Mouse (Mus musculus) neural tube, embryonic 14.5 days (tissue): Measurements from ENCODE around the gene Coch. TPM values are rescaled to one million over a fixed set of nuclear protein-coding genes. Genes with fewer than 3 reads are reported as not detected.
"Not testable (repeated sequence)": the region's sequence is repeated elsewhere in the genome, so short reads cannot be mapped to it uniquely, and the experiment has no call there.

Experiments
- ATAC-seq: fragments of 200-750 bp; cut with Nextera tagmentation; 2 replicates; pipeline ENCODE4 v1.8.0; 2017; ENCODE audit warnings: low read depth, mild to moderate bottlenecking, moderate TSS enrichment, moderate library complexity
- H3K27ac ChIP-seq: fragments of 300-500 bp; sonication (generic); 2 replicates; pipeline ENCODE4 v1.5.1; 2014; ENCODE audit warnings: low read depth, mild to moderate bottlenecking, control low read depth, low read length, moderate library complexity, mixed read lengths
- H3K27me3 ChIP-seq: fragments of 300-500 bp; sonication (generic); 2 replicates; pipeline ENCODE4 v1.6.1; 2014; ENCODE audit warnings: low read length; ENCODE audit not compliant: control insufficient read depth, insufficient read depth
- H3K36me3 ChIP-seq: fragments of 300-500 bp; sonication (generic); 2 replicates; pipeline ENCODE4 v1.6.1; 2014; ENCODE audit warnings: low read length, mixed read lengths; ENCODE audit not compliant: control insufficient read depth, insufficient read depth
- H3K4me1 ChIP-seq: fragments of 300-500 bp; sonication (generic); 2 replicates; pipeline ENCODE4 v1.6.1; 2014; ENCODE audit warnings: low read length; ENCODE audit not compliant: control insufficient read depth, insufficient read depth
- H3K4me2 ChIP-seq: fragments of 300-500 bp; sonication (generic); 2 replicates; pipeline ENCODE4 v1.6.1; 2014; ENCODE audit warnings: mild to moderate bottlenecking, low read depth, low read length, control low read depth
- H3K4me3 ChIP-seq: fragments of 300-500 bp; sonication (generic); 2 replicates; pipeline ENCODE4 v1.5.1; 2014; ENCODE audit warnings: low read depth, low read length, control low read depth, mixed read lengths
- H3K9ac ChIP-seq: fragments of 300-500 bp; sonication (generic); replicated peaks from 2 replicates; pipeline ENCODE4 v1.6.1; 2014; ENCODE audit warnings: low read depth, mild to moderate bottlenecking, control low read depth, low read length, mixed read lengths
- H3K9me3 ChIP-seq: fragments of 300-500 bp; sonication (generic); 2 replicates; pipeline ENCODE4 v1.6.1; 2016; ENCODE audit warnings: low read length; ENCODE audit not compliant: control insufficient read depth
- WGBS: fragments of 180-500 bp; shearing (Covaris S2); extraction: QIAGEN DNeasy Blood & Tissue Kit; methylation state at CpG from one replicate; pipeline ENCODE4 v1.1.7; 2014; 5-methylcytosine and 5-hydroxymethylcytosine counted together
- polyA plus RNA-seq: library from polyadenylated mRNA; unstranded; fragments of >200 nt; fragmentation: Nextera tagmentation; extraction: Ambion mirVana; gene quantifications from 2 replicates; pipeline ENCODE4 v1.2.1, GENCODE M21; 2014

Coch gene
- polyA plus RNA-seq, 1 experiment from 2014 or later, result 15.3 TPM

- Histone ChIP-seq H3K9ac (no peak overlapping the region), H3K9me3 (no peaks in the 10 kb centered on the region), H3K4me1 (no peaks in the 10 kb centered on the region), H3K4me2 (no peak overlapping the region), H3K27me3 (no peaks in the 10 kb centered on the region), H3K27ac (no peak overlapping the region), H3K36me3 (peaks cover 8% of the 10 kb centered on the region; the same call in 1 of the 2 replicates), H3K4me3 (no peak overlapping the region)
- 73% methylated on average over 5 of the region's 5 CpGs for WGBS
- ATAC-seq, result peak; percentile 85
Observed at GRCm38 (mm10) chr12:51622670-51623365, 29.7 kb downstream of the Coch start.

- Histone ChIP-seq H3K27ac (no peak overlapping the region), H3K36me3 (peaks cover 8% of the 10 kb centered on the region; the same call in 1 of the 2 replicates), H3K9ac (no peak overlapping the region), H3K4me2 (no peak overlapping the region), H3K4me1 (no peaks in the 10 kb centered on the region), H3K4me3 (no peak overlapping the region), H3K9me3 (no peaks in the 10 kb centered on the region), H3K27me3 (no peaks in the 10 kb centered on the region)
- ATAC-seq, result peak; percentile 58; the same call in 1 of the 2 replicates
Observed at GRCm38 (mm10) chr12:51623366-51623694, 30.2 kb downstream of the Coch start.

- no peaks in the 10 kb centered on the region for H3K27me3 ChIP-seq
- H3K9me3 ChIP-seq, result no peaks in the 10 kb centered on the region
- 78% methylated on average over 4 of the region's 4 CpGs for WGBS
- no peak for ATAC-seq
- H3K4me3 ChIP-seq, result no peak overlapping the region
- H3K4me2 ChIP-seq, result no peak overlapping the region
- H3K27ac ChIP-seq, result no peak overlapping the region
- H3K9ac ChIP-seq, result no peak overlapping the region
- no peaks in the 10 kb centered on the region for H3K36me3 ChIP-seq
- H3K4me1 ChIP-seq, result no peaks in the 10 kb centered on the region
Observed at GRCm38 (mm10) chr12:51633481-51633880, 40.3 kb downstream of the Coch start.

- no peak overlapping the region for H3K4me3 ChIP-seq
- no peaks in the 10 kb centered on the region for H3K27me3 ChIP-seq
- H3K4me1 ChIP-seq, result no peaks in the 10 kb centered on the region
- 93% methylated on average over 2 of the region's 2 CpGs for WGBS
- H3K9ac ChIP-seq, result no peak overlapping the region
- ATAC-seq, result no peak
- no peaks in the 10 kb centered on the region for H3K36me3 ChIP-seq
- H3K4me2 ChIP-seq, result no peak overlapping the region
- H3K9me3 ChIP-seq, result no peaks in the 10 kb centered on the region
- no peak overlapping the region for H3K27ac ChIP-seq
Observed at GRCm38 (mm10) chr12:51636260-51636659, 43.1 kb downstream of the Coch start.

- H3K4me2 ChIP-seq, result no peak overlapping the region
- WGBS, result 85% methylated on average over 2 of the region's 2 CpGs
- ATAC-seq, result no peak
Observed at GRCm38 (mm10) chr12:51636689-51637470, 43.7 kb downstream of the Coch start.

GRCm38 (mm10) chr12:51641871-51642270 lies 48.7 kb downstream of the Coch start:
- no peak overlapping the region for H3K27ac ChIP-seq
- no peaks in the 10 kb centered on the region for H3K4me1 ChIP-seq
- 77% methylated on average over 6 of the region's 6 CpGs for WGBS
- no peak overlapping the region for H3K9ac ChIP-seq
- no peak overlapping the region for H3K4me3 ChIP-seq
- no peaks in the 10 kb centered on the region for H3K9me3 ChIP-seq
- H3K36me3 ChIP-seq, result peaks cover 2% of the 10 kb centered on the region; the same call in 1 of the 2 replicates
- H3K27me3 ChIP-seq, result no peaks in the 10 kb centered on the region
- no peak overlapping the region for H3K4me2 ChIP-seq
- no peak for ATAC-seq

More at GRCm38 (mm10) chr12:51636689-51637470, 43.7 kb downstream of the Coch start:
- Histone ChIP-seq H3K36me3 (no peaks in the 10 kb centered on the region), H3K4me1 (no peaks in the 10 kb centered on the region), H3K9me3 (no peaks in the 10 kb centered on the region), H3K4me3 (no peak overlapping the region), H3K27me3 (no peaks in the 10 kb centered on the region), H3K9ac (no peak overlapping the region), H3K27ac (no peak overlapping the region)

- not testable (repeated sequence) for H3K9ac ChIP-seq, ATAC-seq, H3K4me3 ChIP-seq, H3K36me3 ChIP-seq, H3K9me3 ChIP-seq, H3K27me3 ChIP-seq, H3K4me2 ChIP-seq, H3K4me1 ChIP-seq, H3K27ac ChIP-seq
Observed at GRCm38 (mm10) chr12:51649401-51649800, 56.3 kb downstream of the Coch start.

Other genes with a start within 250 kb of the Coch start
- gene G2e3, start 245.3 kb upstream of the Coch start, polyA plus RNA-seq, result 16.5 and 18.4 TPM in 2 replicates
- gene Scfd1, start 215.8 kb upstream of the Coch start, polyA plus RNA-seq, result 86.7 and 89.0 TPM in 2 replicates
- gene Ap4s1, start 97.7 kb downstream of the Coch start, polyA plus RNA-seq, result 55.7 and 63.2 TPM in 2 replicates
- 48.6 and 58.3 TPM in 2 replicates for gene Strn3, start 98.6 kb downstream of the Coch start, polyA plus RNA-seq
- 48.9 and 50.5 TPM in 2 replicates for gene Hectd1, start 236.2 kb downstream of the Coch start, polyA plus RNA-seq